Mouse (Mus musculus) yolk sac, embryonic 10.5 days (tissue): ENCODE measurements around the gene Brs3.
A peak's percentile ranks its signal among the peaks of the same experiment; 100 is the strongest.

Experiments
- DNase-seq: peaks from one replicate; pipeline ENCODE4 v3.0.0-alpha.2; 2017; ENCODE audit warnings: low spot score

Gene Brs3

DNA sequence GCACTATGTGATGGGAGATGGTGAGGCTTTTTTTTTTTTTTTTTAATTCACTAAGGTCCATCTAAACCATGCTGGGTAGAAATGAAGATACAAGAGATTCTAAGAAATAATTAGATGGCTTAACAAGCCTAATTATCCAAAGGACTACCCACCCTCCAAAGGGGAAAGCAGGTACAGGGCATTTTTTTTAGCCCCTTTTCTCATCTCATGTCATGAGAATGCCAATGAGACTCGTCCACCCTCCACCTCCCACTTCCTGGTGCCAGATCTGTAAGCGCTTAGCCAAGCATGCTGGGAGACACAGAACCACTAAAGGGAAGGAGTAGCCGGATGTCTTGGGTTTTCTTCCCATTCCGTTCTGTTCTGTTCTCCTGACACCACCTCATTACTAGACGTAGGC is at the start of gene Brs3:
TSS of gene Brs3 (plus strand) at position 301 of the 400 bp plus-strand sequence.
- DNase-seq: no peak

GRCm38 (mm10) chrX:57012891-57013290 is 30.0 kb upstream of the Brs3 start:
- DNase-seq: no peak

DNA sequence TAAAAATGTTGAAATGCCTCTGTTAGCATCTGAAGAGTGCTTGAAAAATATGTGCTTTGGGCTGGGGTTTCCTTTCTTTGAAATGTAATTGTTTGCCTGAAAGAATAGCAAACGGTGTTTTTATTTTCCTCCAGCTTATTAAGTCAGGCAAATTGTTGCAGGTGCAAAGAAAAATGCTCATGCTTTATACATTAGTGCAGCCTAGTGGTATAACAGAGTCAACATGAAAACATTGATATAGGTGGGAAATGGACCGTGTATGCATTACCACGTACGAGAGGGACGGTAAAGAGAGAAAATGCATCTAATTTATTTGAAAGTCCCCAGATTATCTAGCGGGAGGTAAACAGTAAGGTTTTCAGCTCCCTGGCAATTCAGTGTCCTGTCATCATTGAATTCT is 995 bp downstream of the Brs3 start:
- no peak for DNase-seq

DNA sequence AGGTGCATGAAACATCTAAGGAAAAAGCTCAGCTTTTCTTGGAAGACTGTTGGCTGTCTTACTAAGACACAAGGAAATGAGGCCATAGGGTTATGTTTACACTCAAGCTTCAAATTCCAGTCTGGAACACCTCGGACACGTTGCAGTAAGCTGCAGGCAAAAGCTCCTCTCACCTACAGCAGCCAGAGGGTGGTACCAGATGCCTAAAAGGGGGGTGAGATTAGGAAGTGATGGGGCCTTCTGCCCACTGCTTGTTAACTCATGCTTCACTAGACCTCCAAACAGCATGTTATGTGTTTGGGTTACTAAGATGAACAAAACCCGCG is 9.9 kb downstream of the Brs3 start:
- no peak for DNase-seq

DNA sequence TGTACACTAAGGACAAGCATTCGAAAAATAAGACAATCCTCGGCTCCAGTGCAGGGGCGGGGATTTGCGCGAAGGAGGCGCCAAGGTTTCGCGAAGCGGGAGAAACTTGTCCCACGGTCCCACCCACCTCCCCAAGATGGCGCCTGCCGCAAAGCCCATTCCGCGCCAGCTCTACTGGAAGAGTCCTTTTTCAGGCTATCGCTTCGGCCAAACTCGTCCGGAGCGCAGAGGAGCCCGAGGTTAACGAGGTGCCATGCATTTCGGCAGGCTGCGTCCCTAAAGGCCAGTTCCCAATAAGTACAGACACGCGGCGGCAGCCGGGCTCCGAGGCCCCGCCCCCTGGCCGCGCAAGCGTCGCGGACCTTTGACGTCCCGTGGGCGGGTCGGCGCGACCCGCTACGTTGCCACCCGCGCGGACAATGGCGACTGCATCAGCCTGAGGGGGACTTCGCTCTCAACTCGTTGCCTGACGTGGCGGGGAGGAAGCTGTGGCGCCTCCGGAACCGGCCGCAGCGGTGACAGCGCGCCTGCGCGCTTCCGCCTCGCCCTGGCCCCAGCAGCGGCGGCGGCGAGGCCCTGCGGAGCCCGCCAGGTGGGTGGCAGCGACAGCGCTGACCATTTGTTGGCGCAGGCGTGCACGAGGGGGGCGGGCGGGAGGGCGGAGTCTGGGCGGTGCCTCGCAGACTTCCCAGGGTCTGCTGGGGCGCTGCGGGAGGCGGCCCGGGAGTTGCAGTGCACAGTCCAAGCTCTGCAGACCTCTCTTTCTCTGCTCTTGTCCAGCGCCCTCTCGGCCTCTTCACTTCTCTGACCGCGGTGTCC is 10.5 kb downstream of the Brs3 start, which contains the start of gene Htatsf1:
TSS of gene Htatsf1 (plus strand) at position 410 of the 819 bp plus-strand sequence.
- DNase-seq: peak; percentile 87

DNA sequence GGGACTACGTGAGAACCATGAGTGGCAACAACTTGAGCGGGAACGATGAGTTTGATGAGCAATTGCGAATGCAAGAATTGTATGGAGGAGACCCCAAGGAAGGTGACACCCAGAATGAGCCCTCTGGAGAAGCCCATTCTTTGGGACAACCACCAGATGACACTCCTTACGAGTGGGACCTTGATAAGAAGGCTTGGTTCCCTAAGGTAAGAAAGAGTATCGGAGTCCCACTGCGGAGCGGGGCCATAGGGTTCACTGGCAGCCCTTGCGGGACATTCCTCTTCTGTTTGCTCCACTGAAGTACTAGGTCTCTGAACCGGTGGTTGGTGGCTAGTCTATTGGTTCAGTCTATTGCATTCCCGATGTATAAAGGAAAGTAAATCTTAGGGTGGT is 11.1 kb downstream of the Brs3 start:
- no peak for DNase-seq

GRCm38 (mm10) chrX:57081496-57081895 is 38.6 kb downstream of the Brs3 start:
- DNase-seq: no peak

DNA sequence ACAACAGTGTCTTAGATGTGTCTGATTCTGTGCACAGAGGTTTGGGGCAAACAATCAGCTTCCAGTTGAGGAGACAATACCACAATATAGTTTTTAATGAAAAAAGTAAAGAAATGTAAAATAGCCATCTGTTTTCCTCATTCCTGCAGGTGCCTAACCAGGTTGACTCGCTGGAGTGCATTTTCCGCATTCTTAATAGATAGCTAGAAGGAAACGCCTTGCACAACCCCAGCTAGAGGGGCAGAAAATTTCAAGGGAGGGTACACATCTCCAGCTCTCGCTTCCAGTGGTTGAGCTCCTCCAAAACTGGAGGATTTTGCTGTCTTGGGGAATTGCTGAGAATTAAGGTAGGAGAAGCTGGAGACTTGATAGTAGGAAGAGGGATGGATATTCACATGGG is 44.9 kb downstream of the Brs3 start, which contains the start of gene Vgll1:
TSS of gene Vgll1 (plus strand) at position 301 of the 400 bp plus-strand sequence.
- no peak for DNase-seq
